Mouse (Mus musculus) gastrocnemius, adult 8-10 months (tissue): ENCODE results near the gene Ccnb1. TPM values are rescaled to one million over a fixed set of nuclear protein-coding genes. Genes with fewer than 3 reads are reported as not detected.

Source experiments
- total RNA-seq, 4 experiments: library from RNA; stranded (reverse); gene quantifications; 2 replicates each; pipeline ENCODE4 v1.2.4; 2022

Gene Ccnb1
- total RNA-seq, 4 experiments from 2014 or later = 0.25 TPM; not detected in 3

Other genes starting within 250 kb of the Ccnb1 start
- under 1 TPM in 1 of 4 experiments, not detected in 3; 0.29 TPM for gene Ocln, start 233.9 kb downstream of the Ccnb1 start, total RNA-seq
- gene Marveld2, start 169.6 kb downstream of the Ccnb1 start, total RNA-seq = under 1 TPM; 0.43 to 0.94 (median 0.63) TPM
- gene Ak6, start 135.6 kb downstream of the Ccnb1 start, total RNA-seq = 10 to 100 TPM; 68.7 to 75.7 (median 73.5) TPM
- 10 to 100 TPM; 10.0 to 14.6 (median 12.8) TPM for gene Rad17, start 135.5 kb downstream of the Ccnb1 start, total RNA-seq
- 10 to 100 TPM in 1 of 4 experiments, 1 to 10 TPM in 3; 2.1 to 15.4 (median 9.3) TPM for gene Taf9, start 135.0 kb downstream of the Ccnb1 start, total RNA-seq
- gene Ccdc125, start 116.9 kb downstream of the Ccnb1 start, total RNA-seq = under 1 TPM in 3 of 4 experiments, not detected in 1; 0.29 to 0.43 (median 0.38) TPM
- 10 to 100 TPM in 3 of 4 experiments, 1 to 10 TPM in 1; 9.1 to 13.1 (median 11.8) TPM for gene Cdk7, start 55.6 kb downstream of the Ccnb1 start, total RNA-seq
- 100 to 1,000 TPM; 111 to 125 (median 118) TPM for gene Mrps36, start 41.9 kb downstream of the Ccnb1 start, total RNA-seq
- not detected for gene Cenph, start 10.7 kb downstream of the Ccnb1 start, total RNA-seq
- 10 to 100 TPM in 1 of 4 experiments, 1 to 10 TPM in 3; 7.4 to 10.3 (median 8.9) TPM for gene Slc30a5, start 46.9 kb upstream of the Ccnb1 start, total RNA-seq